Mouse (Mus musculus) fat pad, adult 2 months (tissue): ENCODE data around the gene Metrnl.

Experiments
- DNase-seq: peaks from one replicate; pipeline ENCODE4 v3.0.0-alpha.2; 2011; ENCODE audit warnings: low read depth, low spot score; ENCODE audit errors: extremely low read depth

Metrnl gene

GRCm38 (mm10) chr11:121683243-121683642 lies 18.1 kb upstream of the Metrnl start:
- DNase-seq: no peak

- DNase-seq: no peak
These were observed 15.8 kb upstream of the Metrnl start for GRCm38 (mm10) chr11:121685491-121686001.

DNA sequence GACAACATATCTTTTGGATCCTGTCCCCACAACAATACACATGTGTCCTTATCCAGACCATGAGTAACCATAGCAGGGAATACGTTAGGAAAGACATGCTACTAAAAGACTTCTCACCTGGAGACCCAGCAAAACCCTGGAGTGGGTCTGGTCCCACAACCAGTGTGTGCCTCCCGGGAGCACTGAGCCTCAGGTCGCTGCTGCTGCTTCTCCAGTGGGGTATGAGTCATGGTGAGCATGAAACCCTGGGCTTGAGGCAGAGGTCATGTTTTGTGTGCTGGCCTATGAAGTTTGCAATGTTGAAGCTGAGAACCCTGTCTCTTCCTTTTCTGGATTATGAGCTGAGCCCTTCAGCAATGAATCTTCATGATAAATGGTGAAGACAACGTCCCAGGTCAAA lies 15.3 kb upstream of the Metrnl start:
- DNase-seq: no peak

GRCm38 (mm10) chr11:121686674-121687073 lies 14.7 kb upstream of the Metrnl start:
- no peak for DNase-seq

DNA sequence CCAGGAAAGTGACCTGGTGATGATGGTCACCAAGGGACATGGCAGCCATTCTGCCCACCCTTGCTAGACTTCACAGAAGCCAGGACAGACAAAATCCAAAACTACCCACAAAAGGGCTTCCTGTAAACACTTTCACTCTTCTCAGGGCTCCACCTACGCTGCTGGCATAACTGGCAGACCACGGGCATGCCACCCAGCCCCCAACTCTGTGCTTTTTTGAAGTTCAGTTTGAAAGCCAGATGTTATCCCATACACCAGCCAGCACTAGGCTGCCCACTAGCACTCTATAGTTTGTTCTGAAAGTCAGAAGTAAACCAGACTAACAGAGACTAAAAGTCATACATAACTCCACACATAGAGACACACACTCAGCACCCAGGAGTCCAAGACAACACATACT lies 13.3 kb upstream of the Metrnl start:
- DNase-seq: no peak

DNA sequence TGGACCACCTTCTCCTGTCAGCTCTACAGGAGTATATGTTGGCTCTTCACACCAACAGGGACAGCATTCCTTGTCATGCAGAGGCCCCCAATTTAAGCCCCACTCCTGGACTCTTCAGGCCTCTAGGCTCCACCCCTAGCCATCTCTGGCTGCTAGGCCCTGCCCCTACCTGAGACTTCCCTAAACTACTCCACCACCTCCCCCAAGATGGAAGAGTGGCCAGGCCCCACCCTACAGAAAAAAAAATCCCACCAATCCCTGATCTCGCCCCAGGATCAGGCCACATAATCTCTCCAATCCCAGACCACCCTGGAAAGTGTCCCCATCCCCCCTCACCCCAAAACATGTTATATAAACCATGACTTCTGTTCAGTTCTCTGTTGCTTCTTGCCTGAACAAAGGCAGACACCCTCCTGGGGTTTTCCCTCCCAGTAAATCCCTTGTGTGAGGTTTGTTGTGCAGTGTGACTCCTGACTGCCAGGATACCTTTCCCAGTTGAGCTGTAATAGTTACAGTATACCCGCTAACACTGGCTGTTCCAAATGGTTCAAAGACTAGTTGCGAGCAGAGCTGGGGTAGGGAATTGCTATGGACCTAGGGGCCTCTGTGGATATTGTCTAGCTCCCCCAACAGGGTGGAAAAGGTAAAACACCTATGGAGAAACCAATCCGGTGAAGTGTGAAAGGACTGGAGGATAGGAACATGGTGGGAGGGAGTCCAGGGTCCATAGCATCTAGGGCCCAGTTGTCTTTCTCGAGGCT lies 5.9 kb upstream of the Metrnl start:
- no peak for DNase-seq

- no peak for DNase-seq
These were observed 4.1 kb upstream of the Metrnl start for GRCm38 (mm10) chr11:121697271-121697670.

DNA sequence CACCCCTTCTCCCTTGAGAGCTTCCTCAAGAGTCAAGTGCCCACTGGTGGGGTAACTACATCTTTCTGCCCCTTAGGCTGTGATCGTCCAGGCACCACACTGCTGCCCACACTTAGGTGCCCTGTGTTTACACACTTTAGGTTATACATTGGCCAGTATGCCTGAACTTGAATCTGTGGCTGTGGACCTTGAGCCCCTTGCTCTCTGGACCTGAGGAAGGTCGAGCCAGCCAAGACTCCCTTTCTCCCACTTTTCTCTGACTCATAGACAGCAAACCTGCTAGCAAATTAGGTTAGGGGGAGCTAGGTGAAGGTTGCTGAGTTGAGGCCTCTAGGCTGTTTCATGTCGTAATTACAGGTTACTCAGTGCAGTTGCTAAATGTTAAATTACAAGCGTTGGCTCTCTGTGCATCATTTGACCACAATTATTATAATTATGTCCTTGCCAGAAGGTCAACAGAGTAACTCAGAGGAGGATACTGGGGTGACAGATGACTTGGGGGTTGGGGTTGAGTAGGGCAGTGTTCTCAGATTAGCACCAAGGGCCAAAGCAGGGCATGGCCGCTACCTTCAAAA lies 2.9 kb upstream of the Metrnl start:
- DNase-seq: peak; percentile 65

- DNase-seq: no peak
These were observed 959 bp downstream of the Metrnl start for GRCm38 (mm10) chr11:121702111-121702894.

GRCm38 (mm10) chr11:121702895-121703618 lies 1.7 kb downstream of the Metrnl start:
- no peak for DNase-seq

- peak; percentile 28 for DNase-seq
These were observed 2.4 kb downstream of the Metrnl start for GRCm38 (mm10) chr11:121703619-121704215.

DNA sequence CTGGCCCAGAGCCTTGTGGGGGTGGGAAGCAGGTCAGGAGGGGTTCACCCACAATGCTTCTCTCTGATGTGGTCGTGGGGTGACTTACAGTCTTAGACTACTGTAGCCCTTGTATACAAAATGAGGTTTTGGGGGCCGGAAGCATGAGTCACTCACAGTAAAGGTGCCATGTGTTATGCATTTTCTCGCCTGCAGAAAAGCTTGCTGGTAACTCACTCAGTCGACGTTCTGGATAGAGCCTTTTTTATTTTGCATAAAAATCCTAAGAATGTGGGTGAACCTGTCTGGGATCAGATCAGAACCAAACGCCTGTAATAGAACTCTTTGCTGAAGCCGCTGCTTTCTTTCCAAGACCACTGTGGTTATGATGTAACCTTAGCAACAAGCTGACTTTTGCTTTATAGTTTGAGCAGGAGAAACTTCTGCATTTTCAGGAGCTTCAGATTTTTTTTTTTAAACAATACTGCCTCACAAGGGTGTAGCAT lies 5.2 kb downstream of the Metrnl start:
- DNase-seq: no peak

GRCm38 (mm10) chr11:121709278-121709677 lies 7.9 kb downstream of the Metrnl start:
- no peak for DNase-seq

DNA sequence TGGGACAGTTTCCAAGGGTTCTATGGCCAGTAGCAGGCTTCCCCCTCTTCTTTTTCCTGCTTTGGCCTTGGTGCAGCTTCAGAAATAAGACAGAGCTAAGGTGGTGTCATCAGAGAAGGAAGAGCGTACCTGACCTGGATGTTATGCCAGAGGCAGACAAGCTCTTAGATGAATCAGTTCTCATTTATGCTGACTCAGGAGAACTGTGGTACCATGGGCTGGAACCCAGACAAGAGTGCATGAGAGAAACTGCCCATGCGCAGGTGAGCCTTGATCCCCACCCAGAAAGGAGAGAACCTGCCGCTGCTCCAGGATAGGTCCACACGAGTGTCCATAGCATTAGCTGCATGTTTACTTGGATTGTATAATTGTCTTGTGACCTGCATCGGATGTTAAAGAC lies 8.9 kb downstream of the Metrnl start:
- DNase-seq: no peak

DNA sequence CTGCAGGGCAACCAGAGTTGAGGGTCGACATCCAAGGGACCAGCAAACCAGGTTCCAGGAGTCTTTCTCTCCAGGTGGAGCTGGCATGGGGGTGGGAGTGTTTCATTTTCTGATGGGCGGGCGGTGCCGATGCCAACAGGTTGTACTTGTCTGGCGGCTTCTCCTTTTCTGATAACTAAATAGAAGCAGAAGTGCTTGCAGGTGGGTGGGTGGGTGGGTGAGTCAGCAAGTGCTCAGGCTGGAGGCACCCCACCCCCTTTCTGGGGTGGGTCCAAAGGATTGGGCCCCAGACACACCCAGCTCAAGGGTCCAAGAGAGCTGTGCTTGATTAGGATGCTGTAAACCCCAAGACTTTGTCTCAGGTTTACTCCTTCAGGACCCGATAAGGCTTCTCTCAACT lies 11.6 kb downstream of the Metrnl start:
- no peak for DNase-seq

DNA sequence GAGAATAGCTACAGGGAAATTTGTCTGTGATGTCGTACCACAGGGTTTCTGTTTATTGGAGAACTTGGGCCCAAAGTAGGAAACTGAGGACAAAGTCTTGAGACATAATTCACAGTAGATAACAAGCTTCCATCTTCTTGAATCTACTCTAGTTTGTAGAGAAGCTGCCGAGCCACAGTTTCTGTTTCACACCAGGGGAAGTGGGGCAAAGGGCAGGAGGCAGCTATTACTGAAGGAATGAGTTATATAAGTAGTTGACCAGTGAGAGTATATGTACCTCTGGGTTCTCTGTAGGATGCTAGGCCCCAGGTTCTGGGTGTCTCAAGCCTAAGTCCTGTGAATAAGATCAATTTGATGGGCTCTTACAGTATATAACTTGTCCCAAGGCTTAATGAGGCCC lies 12.2 kb downstream of the Metrnl start:
- DNase-seq: no peak

GRCm38 (mm10) chr11:121714745-121715485 lies 13.6 kb downstream of the Metrnl start:
- DNase-seq: no peak

DNA sequence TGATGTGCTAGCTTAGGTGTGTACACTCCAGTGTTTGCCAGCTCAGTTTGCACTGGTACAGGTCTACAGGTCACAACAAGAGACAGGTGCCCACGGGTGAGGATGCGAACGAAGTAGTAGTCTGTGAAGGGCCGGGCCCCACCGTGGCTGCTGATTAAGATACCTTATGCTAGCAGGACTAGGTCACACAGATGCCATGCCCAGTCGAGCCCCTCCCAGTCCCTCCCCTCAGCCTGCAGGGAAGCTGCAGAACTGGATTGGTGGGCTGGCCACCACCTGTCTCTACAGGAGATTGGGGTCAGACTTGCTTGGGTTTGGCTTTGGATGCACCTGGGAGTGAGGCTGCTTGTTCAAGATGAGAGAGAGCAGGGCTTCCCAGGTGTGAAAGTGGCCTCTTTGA lies 16.4 kb downstream of the Metrnl start:
- DNase-seq: no peak

- DNase-seq: no peak
These were observed 19.4 kb downstream of the Metrnl start for GRCm38 (mm10) chr11:121720752-121721151.

GRCm38 (mm10) chr11:121722434-121722833 lies 21.1 kb downstream of the Metrnl start:
- DNase-seq: no peak
